Mouse (Mus musculus) activated CD4-positive, CD25-positive, alpha-beta regulatory T cell, adult 4 months (primary cell): ENCODE results near the gene Lsm4. TPM values are rescaled to one million over a fixed set of nuclear protein-coding genes. Genes with fewer than 3 reads are reported as not detected.

Experiments used
- ATAC-seq: one replicate; pipeline ENCODE4 v1.8.0; 2017
- polyA plus RNA-seq, 2 experiments: library from polyadenylated mRNA; unstranded; fragments of 100-300 nt; shearing (Covaris generic); gene quantifications; one replicate each; pipeline ENCODE4 v1.2.1; 2017

Gene Lsm4
- polyA plus RNA-seq, 2 experiments from 2014 or later = 115 to 120 TPM

DNA sequence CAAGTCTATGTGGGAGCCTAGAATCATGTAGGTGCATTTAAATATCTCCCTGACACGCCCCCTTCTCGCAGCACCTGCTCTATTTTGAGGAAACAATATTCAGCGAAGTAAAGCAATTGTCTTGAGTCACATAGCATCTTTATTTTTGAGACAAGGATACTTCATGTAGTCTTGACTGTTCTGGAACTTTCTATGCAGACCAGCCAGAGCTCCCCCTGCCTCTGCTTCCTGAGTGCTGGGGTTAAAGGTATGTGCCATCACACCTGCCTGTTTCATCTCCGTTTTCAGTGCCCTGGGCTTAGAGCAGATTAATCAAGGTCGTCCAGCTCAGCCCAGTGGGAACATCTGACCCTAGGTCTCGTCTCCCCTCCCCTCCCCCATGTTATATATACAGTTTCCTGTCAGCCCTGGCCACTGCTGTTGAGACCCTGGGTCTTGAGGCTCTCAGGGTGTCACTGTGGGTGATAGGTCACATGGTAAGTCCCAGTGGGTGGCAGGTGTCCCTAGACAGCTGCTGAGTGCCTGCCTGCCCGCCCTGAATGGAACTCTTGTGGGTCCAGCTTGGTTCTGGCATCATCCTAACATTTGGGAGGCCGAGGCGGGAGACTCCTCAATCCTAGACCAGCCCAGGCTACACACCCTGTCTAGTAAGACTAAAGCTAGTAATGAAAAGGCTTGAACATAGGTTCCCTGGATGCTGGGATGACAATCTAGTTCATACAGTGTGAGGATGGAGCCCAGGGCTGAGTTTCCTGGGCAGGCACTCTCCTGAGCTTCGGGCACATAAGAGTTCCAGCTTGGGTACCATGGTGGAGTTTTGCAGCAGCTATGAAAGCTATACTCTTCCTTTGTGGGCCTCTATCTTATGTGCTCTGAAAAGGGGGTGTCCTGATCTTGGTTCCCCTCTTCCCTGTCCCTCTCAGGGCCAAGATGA is 28.3 kb downstream of the Lsm4 start:
- ATAC-seq = no peak

DNA sequence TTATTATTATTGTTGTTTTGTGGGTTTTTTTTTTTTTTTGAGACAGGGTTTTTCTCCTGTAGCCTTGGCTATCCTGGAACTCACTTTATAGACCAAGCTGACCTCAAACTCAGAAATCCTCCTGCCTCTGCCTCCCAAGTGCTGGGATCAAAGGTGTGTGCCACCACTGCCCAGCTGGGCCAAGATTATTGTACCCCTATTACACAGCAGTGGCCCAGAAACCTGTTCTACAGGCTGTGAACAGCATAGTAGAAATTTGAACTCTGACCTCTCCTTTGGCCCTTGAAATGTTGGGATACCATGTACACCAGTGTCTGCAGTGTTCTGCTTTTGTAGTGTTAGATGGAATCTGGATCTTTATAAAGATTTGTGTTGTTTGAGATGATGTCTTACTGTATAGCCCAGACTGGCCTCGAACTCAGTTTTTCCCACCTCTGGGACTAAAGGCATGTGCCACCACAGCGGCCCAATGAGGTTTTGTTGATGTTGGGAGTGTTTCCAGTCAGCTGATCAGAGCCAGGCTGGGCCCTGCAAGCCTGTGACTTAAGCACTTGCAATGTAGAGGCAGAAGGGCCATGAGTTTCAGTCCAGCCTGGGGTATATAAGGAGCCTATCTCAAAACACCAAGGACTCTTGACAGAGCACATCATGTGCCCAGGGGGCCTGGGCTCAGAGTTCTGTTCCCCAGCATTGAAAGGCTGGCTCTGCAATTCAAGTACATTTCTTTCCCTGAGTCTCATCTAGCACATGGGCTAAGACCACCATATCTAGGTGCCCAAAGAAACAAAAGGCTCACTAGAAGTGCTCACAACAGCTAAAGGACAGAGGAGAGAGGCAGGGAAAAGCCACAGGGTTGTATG is 29.2 kb downstream of the Lsm4 start:
- ATAC-seq = no peak

DNA sequence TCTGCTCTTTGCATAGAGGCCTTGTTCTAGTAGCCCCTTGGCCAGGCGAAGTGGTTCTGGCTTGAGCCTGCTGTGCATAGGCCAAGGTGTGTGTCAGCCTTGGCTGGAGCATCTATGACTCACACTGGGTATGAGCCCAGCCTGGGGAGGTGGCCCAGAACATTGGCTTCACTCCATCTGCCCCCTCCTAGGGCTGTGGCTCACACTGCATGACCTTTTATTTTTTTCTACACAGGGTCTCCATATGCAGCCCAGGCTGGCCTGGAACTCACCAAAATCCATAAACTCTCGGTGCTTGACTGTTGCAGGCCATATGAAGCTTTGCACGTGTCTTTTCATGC is 29.8 kb downstream of the Lsm4 start:
- ATAC-seq = no peak

DNA sequence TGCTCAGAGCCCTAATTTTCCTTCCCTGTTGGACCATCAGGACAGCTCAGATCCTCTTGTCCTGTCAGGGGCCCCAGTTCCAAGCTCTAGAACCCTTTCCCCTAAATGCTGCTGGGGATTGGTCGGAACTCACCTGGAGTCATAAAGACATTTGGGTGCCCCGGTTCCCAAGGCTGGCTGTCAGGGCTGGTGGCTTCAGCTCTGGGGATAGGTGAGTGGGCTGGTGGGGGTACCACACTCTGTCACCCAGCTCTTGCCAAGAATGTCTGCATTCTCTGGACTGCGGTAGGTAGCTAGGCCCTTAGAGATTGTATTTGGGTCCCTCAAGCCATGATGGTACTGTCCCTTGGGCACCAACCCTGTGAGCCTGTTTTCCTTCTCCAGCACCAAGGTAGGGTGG is 30.2 kb downstream of the Lsm4 start, which contains the start of gene Iqcn:
Gene Iqcn, plus strand, starts transcription at position 171 of the 400 bp plus-strand sequence.
- ATAC-seq = no peak

GRCm38 (mm10) chr8:70708281-70708680 is 35.2 kb downstream of the Lsm4 start:
- ATAC-seq = no peak

GRCm38 (mm10) chr8:70709794-70710193 is 36.7 kb downstream of the Lsm4 start:
- ATAC-seq = no peak

- ATAC-seq = no peak
Observed at GRCm38 (mm10) chr8:70710296-70710695, 37.2 kb downstream of the Lsm4 start.

DNA sequence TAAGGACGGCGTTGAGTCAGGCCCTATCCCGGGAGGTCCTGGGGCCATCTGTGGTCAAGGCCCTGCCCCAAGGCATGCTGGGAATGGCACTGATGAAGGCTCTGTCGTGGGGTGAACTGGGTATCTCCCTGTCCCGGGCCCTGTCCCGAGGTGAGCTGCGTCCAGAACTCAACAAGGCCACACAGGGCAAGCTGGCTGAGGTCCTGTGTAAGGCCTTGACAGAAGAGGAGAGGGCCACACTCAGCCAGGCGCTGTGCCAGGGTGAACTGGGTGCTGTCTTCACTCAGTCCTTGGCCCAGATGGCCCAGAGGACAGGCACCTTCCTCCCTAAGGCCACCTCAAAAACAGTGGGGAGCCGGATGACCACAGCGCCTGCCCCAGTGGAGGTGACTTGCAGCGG is 38.0 kb downstream of the Lsm4 start:
- no peak for ATAC-seq

GRCm38 (mm10) chr8:70713991-70714390 is 40.9 kb downstream of the Lsm4 start:
- no peak for ATAC-seq

DNA sequence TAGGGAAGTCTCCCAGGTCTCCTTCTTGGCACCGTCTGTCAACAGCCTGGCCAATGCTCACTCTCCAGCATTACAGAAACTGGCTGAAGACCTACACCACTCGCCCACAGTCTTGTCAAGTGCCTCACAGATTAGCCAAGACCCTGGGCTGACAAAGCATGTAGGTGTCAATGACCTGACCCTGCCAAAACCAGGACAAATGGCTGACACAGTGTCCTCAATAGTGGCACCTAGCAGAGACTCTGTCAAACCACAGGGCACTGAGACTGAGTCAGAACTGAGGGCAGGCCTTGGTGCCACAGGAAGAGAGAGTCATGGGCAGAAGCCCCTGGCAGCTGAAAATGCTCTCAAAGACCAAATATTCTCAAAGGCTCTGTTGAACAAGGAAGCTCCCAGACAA is 42.0 kb downstream of the Lsm4 start:
- no peak for ATAC-seq

GRCm38 (mm10) chr8:70716521-70717400 is 43.7 kb downstream of the Lsm4 start:
- no peak for ATAC-seq

DNA sequence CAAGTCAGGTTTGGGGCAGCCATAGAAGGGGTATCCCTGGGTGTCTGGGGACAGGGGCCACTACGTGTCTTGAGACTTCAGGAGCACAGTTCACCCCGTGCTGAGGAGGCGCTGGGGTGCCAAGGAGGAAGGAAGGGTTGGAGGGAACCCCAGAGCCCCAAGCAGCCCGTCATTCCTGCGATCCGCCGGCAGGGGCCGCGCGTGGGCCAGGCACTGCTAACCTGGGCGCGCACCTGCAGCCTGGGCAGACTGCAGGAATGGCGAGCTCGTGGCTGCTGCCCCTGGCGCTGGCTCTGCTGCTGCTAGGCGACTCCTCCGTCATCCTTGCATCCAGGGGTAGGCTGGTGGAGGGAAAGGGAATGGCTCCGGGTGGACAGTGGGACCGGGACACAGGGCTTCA is 45.2 kb downstream of the Lsm4 start, which contains the start of gene Gm3336:
Gene Gm3336, plus strand, starts transcription at position 247 of the 400 bp plus-strand sequence.
- ATAC-seq = peak; percentile 87

DNA sequence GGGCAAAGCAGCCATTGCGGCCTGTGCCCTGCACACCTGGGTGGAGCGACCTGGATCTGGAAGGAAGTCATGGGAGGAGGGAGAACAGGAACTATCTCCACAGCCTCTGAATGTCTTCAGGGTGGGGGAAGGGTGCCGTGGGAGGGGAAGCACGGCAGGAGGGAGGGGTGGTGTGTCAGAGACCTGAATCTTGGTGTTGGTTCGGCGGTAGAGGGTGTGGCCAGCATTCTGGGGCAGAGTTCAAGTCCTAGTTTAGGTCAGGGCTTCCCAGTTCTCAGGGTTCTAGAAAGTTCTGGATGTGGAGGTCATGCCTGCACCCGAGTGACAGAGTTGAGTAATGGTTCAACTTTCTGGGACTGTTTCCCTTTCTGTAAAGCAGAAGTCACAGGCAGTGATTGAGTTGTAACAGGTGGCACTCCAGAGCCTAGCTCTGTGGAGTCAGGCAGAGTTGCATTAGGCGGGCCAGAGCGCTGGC is 46.8 kb downstream of the Lsm4 start:
- no peak for ATAC-seq

DNA sequence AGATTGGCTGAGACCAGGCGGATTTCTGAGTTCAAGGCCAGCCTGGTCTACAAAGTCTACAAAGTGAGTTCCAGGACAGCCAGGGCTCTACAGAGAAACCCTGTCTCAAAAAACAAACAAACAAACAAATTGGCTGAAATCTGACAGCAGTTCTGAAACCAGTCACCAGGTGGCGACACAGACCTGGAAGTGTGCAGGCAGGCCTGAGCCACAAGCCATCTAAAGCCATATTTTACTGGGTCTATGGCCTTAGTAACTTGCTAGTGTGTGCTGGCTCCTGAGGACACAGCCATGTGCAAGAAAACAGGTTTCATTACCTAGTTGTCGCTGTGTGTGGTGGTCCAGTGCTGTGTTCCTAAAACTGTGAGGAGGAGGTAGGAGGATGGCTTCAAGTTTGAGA is 47.7 kb downstream of the Lsm4 start:
- ATAC-seq = peak; percentile 52

DNA sequence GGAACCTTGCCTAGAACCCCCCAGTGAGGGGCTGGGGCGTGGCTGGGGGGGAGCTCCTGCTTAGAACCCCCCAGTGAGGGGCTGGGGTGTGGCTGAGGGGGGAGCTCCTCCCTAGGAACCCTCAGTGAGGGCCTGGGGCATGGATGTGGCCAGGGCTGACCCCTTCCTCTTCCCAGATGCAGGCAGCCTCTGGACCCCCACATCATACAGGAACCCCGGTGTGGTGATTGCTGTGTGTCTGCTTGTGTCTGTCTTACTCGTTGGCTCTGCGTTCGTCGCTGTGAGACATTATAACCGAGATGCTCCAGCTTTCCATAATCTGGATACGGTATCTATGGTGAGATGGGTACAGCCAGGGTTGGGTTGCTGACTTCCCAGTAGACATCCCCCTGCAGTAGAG is 48.6 kb downstream of the Lsm4 start:
- ATAC-seq = no peak

- no peak for ATAC-seq
Observed at GRCm38 (mm10) chr8:70723486-70724210, 50.6 kb downstream of the Lsm4 start, which contains the start of gene Pde4c. Gene Pde4c, plus strand, starts transcription at chr8:70723720.

DNA sequence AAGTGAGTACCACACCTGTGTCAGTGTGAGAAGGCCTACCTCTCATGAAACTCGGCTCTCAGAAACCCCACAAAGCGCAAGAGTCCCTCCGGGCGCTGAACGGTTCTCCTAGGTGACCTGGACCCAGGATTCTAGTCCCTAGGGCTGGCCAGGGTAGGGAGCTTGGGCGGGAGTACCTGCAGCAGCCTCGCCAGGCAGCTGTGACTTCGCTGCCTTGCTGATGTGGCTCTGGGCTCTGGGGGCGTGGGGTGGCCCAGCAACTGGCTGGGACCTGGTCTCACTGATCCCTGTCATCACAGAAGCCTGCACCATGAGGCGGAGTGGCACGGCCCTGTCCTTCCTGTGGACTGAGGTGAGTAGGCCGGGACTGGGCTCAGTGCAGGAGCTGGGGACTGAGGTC is 51.2 kb downstream of the Lsm4 start:
- ATAC-seq = no peak

DNA sequence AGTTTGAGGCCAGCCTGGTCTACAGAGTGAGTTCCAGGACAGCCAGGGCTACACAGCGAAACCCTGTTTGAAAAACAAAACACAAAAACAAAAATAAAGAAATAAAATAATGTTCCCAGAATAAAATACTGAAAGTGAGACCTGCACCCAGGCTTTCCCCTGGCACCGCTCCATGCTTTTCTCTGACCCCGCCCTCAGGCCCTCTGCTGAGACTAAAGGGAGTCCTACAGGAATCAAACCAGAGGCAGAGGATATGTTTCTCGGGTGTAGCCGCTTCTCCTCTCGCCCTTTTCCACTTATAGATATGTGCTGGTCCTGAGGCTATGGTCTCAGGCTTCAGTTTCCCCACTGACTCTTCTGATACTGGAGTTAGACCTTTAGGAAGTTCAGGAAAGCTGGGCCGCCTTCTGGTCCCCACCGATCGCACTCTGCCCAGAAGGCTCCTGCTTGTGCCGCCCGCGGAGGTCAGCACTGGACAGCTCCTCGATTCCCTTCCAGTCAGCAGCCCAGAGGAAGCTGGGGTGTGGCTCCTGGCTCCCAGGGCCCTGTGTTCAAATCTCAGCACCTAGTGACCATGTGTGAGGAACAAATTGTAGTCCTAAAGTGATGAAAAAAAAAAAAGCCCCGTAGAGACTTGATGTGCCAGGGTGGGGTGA is 52.9 kb downstream of the Lsm4 start:
- ATAC-seq = no peak

DNA sequence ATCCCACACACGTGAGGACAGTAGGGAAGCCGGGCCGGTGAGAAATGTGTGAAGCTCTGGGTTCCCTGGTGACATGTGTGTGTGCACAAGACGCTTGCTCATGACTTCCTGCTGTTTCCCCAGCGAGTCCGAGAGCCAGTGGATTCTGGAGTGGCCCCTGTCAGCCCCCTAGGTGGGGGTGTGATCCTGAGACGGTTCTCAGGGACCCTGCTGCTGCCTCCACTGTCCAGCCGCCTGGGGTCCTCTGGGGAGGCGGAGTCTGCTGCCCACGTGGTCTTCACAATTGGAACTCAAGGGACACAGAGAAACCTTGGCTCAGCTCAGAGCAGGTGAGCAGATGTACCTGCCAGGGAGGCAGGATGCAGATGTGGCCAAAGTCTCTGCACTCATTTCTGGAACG is 53.7 kb downstream of the Lsm4 start:
- ATAC-seq = no peak
